Comparison of ENCODE assay signal across 7 mouse cellular contexts in the genomic region with DNA sequence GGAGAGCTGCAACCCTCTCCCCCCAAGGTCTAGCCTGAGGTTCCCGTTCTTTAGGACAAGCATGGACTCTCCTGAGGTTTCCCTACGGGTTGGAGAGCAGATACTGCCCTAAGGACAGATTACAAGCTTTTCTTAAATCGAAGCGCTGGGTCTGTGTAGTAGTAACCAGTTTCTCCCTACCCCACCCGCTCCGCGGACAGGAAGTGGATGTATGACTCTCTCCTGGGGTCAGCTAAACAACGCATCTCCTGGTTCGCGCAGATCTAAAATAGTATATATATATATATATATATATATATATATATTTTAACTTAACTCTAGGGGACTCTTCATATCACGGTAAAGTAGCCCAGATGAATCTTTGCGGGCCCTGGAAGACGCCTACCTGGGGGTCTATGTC. TPM values are rescaled to one million over a fixed set of nuclear protein-coding genes. Genes with fewer than 3 reads are reported as not detected.
A peak's percentile ranks its signal among the peaks of the same experiment; 100 is the strongest.
DNase-seq lines count a peak whose midpoint lies in the region; ATAC-seq and TF ChIP-seq lines count a peak whose summit lies in the region.

No protein-coding gene starts in this region.

- H3K9me3 ChIP-seq in lung, embryonic 14.5 days (ENCODE audit: low read depth, low read length): no peaks in the 10 kb centered on the region
- no peaks in the 10 kb centered on the region for H3K9me3 ChIP-seq in forebrain, embryonic 12.5 days
- no peaks in the 10 kb centered on the region for H3K9me3 ChIP-seq in limb, embryonic 14.5 days (ENCODE audit: control insufficient read depth, low read length)

- no peaks in the 10 kb centered on the region for H3K36me3 ChIP-seq in lung, embryonic 14.5 days (ENCODE audit: insufficient read depth)
- H3K36me3 ChIP-seq in forebrain, embryonic 12.5 days (replicated peaks): no peaks in the 10 kb centered on the region
- no peaks in the 10 kb centered on the region; the same call in 1 of the 2 replicates for H3K36me3 ChIP-seq in limb, embryonic 14.5 days (ENCODE audit: control insufficient read depth, insufficient read depth, low read length)
- H3K36me3 ChIP-seq in small intestine, adult 2 months (ENCODE audit: control insufficient read depth, insufficient read depth, low read length): no peaks in the 10 kb centered on the region

- WGBS in lung, embryonic 14.5 days: 5% methylated on average over 13 of the region's 13 CpGs
- 12% methylated on average over 13 of the region's 13 CpGs for WGBS in forebrain, embryonic 12.5 days
- WGBS in limb, embryonic 14.5 days: 8% methylated on average over 13 of the region's 13 CpGs
- 17% methylated on average over 13 of the region's 13 CpGs for WGBS in small intestine, adult 2 months

- no peak for TF ChIP-seq POLR2A in limb, embryonic 14.5 days (IDR thresholded peaks at IDR 0.05; ENCODE audit: borderline replicate concordance, extremely low read depth, insufficient read depth, insufficient read length)
- TF ChIP-seq POLR2A in small intestine, adult 2 months (IDR thresholded peaks at IDR 0.05; ENCODE audit: low read depth, low read length): no peak

- H3K27me3 ChIP-seq in lung, embryonic 14.5 days (ENCODE audit: insufficient read depth, low read length): no peaks in the 10 kb centered on the region
- peaks cover 5% of the 10 kb centered on the region; the same call in 1 of the 2 replicates for H3K27me3 ChIP-seq in forebrain, embryonic 12.5 days
- no peaks in the 10 kb centered on the region for H3K27me3 ChIP-seq in limb, embryonic 14.5 days (ENCODE audit: control insufficient read depth, insufficient read depth, low read length)
- no peaks in the 10 kb centered on the region for H3K27me3 ChIP-seq in small intestine, adult 2 months (ENCODE audit: control insufficient read depth, insufficient read depth, low read length)

- H3K4me2 ChIP-seq in lung, embryonic 14.5 days: peak overlapping the region; percentile 82
- peak overlapping the region; percentile 90 for H3K4me2 ChIP-seq in forebrain, embryonic 12.5 days
- H3K4me2 ChIP-seq in limb, embryonic 14.5 days (replicated peaks; ENCODE audit: low read depth, low read length, severe bottlenecking): peak overlapping the region; percentile 81

- no peaks in the 10 kb centered on the region for H3K4me1 ChIP-seq in lung, embryonic 14.5 days (ENCODE audit: insufficient read depth)
- H3K4me1 ChIP-seq in forebrain, embryonic 12.5 days: 0 out of 2 replicates have a peak, but pooled peaks cover 2% of the 10 kb centered on the region
- H3K4me1 ChIP-seq in limb, embryonic 14.5 days (ENCODE audit: control insufficient read depth, insufficient read depth, low read length): no peaks in the 10 kb centered on the region
- peaks cover 6% of the 10 kb centered on the region for H3K4me1 ChIP-seq in small intestine, adult 2 months (ENCODE audit: control insufficient read depth, insufficient read depth, insufficient read length, low read length)

- peak overlapping the region; percentile 60 for H3K4me3 ChIP-seq in lung, embryonic 14.5 days (ENCODE audit: low read depth, low read length)
- H3K4me3 ChIP-seq in forebrain, embryonic 12.5 days (replicated peaks): peak overlapping the region; percentile 56
- peak overlapping the region; percentile 58 for H3K4me3 ChIP-seq in limb, embryonic 14.5 days (replicated peaks; ENCODE audit: low read length)
- peak overlapping the region; percentile 76 for H3K4me3 ChIP-seq in small intestine, adult 2 months (ENCODE audit: low read depth, low read length)

- H3K27ac ChIP-seq in lung, embryonic 14.5 days (ENCODE audit: low read depth): no peak overlapping the region
- H3K27ac ChIP-seq in forebrain, embryonic 12.5 days: no peak overlapping the region
- H3K27ac ChIP-seq in limb, embryonic 14.5 days (replicated peaks; ENCODE audit: low read depth, low read length): 0 out of 2 replicates have a peak overlapping the region, but pooled peaks have one; percentile 40
- H3K27ac ChIP-seq in small intestine, adult 2 months (ENCODE audit: insufficient read depth, low read depth, low read length): no peak overlapping the region

- ATAC-seq in lung, embryonic 14.5 days (ENCODE audit: insufficient read depth): peak; percentile 36; the same call in 1 of the 2 replicates
- ATAC-seq in forebrain, embryonic 12.5 days (ENCODE audit: low FRiP score): no peak; the same call in 1 of the 2 replicates
- ATAC-seq in limb, embryonic 14.5 days (ENCODE audit: low FRiP score, low read depth): peak; percentile 16; the same call in 1 of the 2 replicates
- ATAC-seq in CD4-positive, CD25-positive, alpha-beta regulatory T cell, adult 4 months: no peak

- no peak for TF ChIP-seq CTCF in lung, embryonic 14.5 days (IDR thresholded peaks at IDR 0.05; ENCODE audit: low read depth)
- TF ChIP-seq CTCF in small intestine, adult 2 months (IDR thresholded peaks at IDR 0.05; ENCODE audit: extremely low read depth, insufficient read length, insufficient replicate concordance, low read depth, low read length): no peak

- peak overlapping the region; percentile 68 for H3K9ac ChIP-seq in lung, embryonic 14.5 days
- H3K9ac ChIP-seq in forebrain, embryonic 12.5 days: peak overlapping the region; percentile 72
- peak overlapping the region; percentile 71 for H3K9ac ChIP-seq in limb, embryonic 14.5 days (ENCODE audit: low read depth, low read length, severe bottlenecking)

- peak; percentile 39 for DNase-seq in lung, embryonic 14.5 days
- no peak for DNase-seq in lung, postnatal 25 days (ENCODE audit: low spot score)
- DNase-seq in limb, embryonic 14.5 days (ENCODE audit: low spot score): no peak
- DNase-seq in left cerebral cortex, adult 11 months (ENCODE audit: low spot score): no peak

RNA-seq across cellular contexts. Expression of gene Hebp2, which starts 0.6 kb away (rescaled TPM):
- polyA plus RNA-seq in lung, embryonic 14.5 days (2014; fragmentation: Nextera tagmentation; extraction: Ambion mirVana): 9.6 and 13.3 TPM in 2 replicates
- polyA plus RNA-seq in forebrain, embryonic 12.5 days (2016; fragmentation: Nextera tagmentation; extraction: Ambion mirVana): 6.8 and 8.8 TPM in 2 replicates
- 8.2 and 11.7 TPM in 2 replicates for polyA plus RNA-seq in limb, embryonic 14.5 days (2012; rRNA removed)
- 37.0 and 38.4 TPM in 2 replicates for polyA plus RNA-seq in limb, embryonic 14.5 days (2014; fragmentation: Nextera tagmentation; extraction: Ambion mirVana)
- 0.23 and 0.65 TPM in 2 replicates for polyA plus RNA-seq in small intestine, adult 2 months (2012; rRNA removed)
- not detected for polyA plus RNA-seq in CD4-positive, CD25-positive, alpha-beta regulatory T cell, adult 4 months (2017; shearing (Covaris generic))

Comparison
In these comparisons a context has a peak if more than half of its experiments do, and no peak if none do; other contexts are left out.
1. ATAC-seq: peak in lung, embryonic 14.5 days (single experiment) and limb, embryonic 14.5 days (single experiment); none in forebrain, embryonic 12.5 days (single experiment) and CD4-positive, CD25-positive, alpha-beta regulatory T cell, adult 4 months (single experiment).
2. Peak in every context shown above with its lines, with median percentiles within 50 percentile points of each other: H3K4me2 ChIP-seq, H3K4me3 ChIP-seq and H3K9ac ChIP-seq.